Mouse (Mus musculus) cerebellum, adult 11-12 months (tissue): Measurements from ENCODE around the gene Gfy.
"Not testable (repeated sequence)": the region's sequence is repeated elsewhere in the genome, so short reads cannot be mapped to it uniquely, and the experiment has no call there.

ENCODE experiments used
- DNase-seq: peaks from one replicate; pipeline ENCODE4 v3.0.0; 2022

Gfy gene

DNA sequence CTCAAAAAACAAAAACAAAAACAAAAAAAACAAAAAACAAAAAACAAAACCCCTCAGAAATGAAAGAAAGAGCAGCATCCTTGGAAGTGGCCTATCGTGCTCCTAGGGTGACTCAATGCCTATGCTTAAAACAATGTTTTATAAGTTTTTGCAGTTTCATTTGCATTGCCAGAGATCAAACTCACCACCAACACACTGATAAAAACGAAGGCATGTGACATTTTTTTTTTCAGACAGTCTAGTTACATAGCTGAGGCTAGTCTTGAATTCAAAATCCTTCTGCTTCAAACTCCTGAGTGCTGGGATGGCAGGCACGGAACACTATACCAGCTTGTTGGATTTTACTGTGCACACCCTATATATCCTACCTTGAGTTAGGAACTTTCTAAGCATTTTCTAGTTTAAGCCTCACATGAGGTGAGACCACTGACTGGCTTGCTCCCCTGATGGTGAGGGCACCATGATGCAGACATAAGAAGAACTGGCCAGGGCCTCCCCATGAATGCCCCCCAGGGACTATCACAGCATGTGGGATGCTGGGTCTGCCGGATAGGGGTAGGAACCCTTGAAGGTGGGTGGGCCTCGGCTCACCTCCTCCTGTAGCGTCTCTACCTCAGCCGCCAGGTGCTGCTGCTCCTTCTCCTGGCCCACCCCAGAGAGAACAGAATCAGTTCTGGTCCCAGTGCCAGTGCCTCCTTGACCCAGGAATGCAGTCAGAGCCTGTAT lies 13.4 kb upstream of the Gfy start:
- DNase-seq: peak; percentile 70

DNA sequence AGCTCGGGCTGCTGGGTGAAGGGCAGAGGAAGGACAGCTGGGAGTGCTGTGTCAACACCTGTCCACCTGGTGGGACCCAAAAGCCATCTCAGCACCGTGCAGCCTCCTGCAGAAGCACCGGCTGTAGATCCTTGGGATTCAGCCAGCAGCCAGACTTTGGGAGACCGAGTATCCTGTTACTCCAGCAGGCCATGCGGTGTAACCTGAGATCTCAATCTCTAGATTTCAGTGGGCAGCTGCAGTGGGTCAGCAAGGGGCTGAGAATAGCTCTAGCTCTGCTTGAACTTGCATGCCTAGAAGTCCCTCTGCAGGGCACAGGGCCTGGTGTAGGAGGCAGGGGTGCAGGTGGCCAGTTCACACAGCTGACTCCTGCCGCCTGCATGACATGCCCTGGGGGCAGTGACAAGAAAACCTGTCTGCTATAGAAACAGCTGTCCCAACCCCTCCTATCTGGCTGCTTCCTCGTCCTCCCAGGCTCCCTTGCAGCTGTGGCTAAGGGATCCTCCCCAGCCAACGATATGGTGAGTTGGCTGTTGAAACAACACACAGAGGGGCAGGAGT lies 12.5 kb upstream of the Gfy start:
- DNase-seq: peak; percentile 92

DNA sequence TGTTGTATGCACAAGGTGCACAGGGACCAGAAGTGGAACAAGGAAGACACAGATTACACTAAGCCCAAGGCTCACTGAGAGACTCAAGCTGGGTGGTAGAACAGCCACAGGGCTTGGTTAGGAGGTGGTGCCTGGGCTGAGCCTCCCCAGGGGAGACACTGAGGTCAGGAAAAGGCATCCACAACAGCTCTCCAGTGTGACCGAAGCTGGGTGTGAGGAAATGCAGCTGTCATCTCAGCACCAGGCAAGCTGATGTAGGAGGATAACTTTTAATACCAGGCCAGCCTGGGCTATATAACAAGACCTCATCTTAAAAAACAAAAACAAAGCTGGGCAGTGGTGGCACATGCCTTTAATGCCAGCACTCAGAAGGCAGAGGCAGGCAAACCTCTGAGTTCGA lies 11.8 kb upstream of the Gfy start:
- no peak for DNase-seq

DNA sequence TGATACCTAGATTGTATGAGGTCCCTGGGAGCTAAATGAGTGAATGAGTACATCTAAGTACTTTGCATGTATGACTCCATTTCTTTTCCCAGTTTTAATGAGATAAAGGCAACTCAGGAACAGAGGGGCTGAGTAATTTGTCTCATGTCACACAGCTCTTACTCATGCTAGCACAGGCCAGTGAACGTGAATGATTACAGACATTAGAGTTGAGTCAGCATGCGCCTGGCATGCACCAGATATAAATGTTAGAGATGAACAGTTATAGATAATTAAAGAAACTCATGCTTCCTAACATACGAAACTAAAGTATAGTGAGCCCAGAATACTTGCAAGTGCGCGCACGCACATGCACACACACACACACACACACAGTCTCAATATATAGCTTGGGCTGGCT lies 10.8 kb upstream of the Gfy start:
- DNase-seq: no peak

DNA sequence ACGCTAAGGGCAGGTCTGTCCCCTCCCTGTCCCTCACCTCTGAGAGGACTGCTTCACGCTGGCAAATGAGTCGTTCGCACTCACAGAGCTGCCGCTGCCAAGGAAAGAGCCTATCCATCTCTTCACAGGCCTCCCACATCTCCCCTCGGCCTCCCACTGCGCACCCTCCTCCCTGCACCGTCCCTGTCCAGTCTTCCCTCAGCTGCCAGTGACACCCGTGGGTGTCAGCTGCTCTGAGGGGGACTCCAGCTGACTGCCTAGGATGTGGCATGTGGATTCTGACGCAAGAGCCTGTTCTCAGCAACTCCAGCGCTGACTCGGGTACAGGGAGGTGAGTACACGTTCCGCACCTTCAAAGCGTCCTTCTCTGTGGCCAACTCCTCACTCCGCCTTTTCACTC lies 10.2 kb upstream of the Gfy start:
- peak; percentile 61 for DNase-seq

DNA sequence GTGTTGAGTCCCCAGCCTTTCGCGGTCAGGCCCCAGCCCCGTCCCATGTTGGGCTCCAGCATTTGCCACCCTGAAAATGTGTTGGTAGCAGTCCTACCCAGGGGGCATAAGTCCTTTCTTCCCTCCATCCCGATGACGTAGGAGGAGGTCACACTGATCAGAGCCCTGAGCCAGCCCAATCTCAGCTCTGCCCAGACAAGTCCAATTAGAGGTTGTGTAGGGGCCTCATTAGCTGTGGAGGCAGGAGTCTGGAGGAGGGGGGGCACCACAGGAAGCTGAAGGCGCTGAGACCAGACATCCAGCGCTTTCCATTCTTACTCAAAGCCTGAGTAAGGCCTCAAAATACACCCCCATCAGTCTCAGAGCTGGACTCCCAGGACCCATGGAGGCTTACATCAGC lies 6.6 kb upstream of the Gfy start:
- DNase-seq: no peak

DNA sequence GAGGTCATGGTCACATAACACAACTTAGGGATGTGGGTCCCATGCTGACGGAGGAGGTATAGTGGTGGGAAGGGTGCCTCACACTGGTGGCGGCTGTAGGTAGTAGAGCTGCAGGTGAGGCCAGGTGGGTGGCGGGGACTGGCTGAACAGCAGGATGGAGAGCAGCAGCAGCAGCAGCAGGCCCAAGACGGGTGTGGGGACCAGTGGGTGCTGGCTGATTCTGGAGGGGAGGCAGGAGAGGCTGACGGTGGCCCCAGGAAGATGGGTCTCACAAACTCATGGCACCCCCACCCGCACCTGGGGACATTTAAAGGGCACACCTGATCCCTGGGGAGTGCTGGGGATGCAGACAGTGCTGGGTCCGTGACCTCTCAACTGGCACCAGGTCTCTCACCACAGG lies 4.3 kb upstream of the Gfy start:
- DNase-seq: peak; percentile 51

DNA sequence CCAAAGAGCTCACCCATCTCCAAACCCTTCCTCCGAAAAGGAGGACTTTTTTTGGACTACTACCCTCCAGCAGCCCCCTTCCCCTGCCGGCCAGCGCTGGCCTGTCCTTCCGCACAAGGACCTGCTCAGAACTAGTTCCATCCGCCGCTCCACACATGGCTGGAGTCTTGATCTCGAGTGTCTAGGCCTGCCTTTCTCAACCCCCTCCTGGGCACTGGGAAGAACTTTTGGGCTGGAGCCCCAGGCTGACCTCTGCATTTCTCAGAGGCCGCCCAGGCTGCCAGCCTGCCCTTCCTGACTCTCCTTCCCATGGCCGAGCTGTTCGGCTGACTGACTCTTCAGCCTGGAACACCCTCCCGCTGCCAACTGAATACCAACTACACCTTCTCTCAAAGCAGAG lies 3.2 kb upstream of the Gfy start:
- DNase-seq: peak; percentile 55

DNA sequence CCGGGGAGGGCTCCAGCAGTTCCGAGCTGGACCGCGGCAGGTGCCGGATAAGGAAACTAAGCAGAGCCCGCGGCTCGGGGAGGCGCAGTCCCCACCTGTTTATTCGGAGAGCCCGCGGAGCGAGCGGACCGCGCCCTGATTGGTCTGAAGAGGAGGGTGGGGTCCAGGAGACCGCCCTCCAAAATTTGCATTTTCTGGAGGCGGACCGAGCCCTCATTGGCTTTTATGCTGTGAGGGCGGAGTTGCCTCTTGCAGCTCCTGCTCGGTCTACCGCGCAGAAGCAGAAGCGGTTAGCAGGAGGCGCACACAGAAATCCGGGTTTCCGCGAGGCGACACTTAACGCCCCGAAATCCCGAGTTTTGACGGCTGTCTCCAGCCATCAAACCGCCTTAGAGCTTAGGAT lies 2.8 kb upstream of the Gfy start:
- DNase-seq: peak; percentile 91

DNA sequence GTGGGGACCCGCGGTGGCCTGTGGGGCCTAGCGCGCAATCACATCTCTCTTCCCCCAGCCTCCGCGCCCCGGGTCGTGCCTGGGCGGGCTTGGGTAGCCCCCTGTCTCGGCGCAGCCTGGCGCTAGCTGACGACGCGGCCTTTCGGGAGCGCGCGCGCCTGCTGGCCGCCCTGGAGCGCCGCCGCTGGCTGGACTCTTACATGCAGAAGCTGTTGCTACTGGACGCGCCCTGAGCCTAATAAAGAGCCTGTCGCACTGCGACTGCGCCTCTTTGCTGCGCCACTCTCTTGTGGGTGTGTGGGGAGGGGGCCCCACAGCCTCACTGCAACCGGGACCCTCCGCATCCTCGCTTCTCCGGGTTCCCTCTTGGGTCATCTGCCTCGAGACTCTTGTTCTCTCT lies 2.2 kb upstream of the Gfy start:
- DNase-seq: peak; percentile 62

DNA sequence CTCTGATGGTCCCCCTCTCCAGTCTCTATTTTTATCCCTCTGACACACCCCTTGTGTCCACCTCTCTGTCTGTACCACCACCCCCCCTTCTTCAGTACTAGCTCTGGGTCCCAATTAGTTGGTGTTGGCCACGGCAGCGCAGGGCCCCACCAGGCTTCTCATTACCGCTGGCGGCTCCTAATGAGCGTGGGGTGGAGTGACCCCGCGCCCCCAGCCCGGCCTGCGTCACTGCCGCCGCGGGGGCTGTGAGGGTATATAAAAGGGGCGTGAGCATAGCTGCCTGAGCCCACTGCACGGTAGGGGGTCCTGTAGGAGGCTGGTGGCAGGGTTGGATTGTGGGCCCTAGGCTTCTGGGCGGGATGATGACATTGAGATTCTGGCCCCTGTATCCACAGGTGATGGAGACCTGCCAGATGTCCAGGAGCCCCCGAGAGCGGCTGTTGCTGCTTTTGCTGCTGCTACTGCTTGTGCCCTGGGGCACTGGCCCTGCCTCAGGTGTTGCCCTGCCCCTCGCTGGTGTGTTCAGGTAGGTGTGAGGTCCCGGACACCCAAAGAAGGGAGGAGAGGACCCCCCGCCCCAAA lies 1.6 kb upstream of the Gfy start, which contains the start of gene Pth2:
TSS of gene Pth2 (plus strand) at position 100 of the 582 bp plus-strand sequence.
- DNase-seq: peak; percentile 71

DNA sequence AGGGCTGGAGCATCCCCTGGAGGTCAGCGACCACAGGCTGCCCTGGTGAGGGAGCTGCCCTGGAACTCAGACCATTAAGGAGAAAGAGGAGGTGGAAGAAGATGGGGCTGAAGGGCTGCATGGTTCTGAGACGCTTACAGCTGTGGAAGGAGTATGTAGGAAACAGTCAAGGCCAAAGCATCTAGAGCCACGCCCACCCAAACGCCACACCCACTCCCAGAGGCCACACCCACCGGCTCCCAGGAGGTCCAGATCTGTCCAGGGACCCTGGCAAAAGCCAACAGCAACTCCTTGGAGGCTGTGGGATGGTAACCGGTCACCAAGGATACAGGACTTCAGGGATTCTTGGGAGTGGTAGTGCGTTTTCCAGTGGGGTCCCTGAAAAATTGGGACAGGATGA lies 819 bp downstream of the Gfy start:
- no peak for DNase-seq

DNA sequence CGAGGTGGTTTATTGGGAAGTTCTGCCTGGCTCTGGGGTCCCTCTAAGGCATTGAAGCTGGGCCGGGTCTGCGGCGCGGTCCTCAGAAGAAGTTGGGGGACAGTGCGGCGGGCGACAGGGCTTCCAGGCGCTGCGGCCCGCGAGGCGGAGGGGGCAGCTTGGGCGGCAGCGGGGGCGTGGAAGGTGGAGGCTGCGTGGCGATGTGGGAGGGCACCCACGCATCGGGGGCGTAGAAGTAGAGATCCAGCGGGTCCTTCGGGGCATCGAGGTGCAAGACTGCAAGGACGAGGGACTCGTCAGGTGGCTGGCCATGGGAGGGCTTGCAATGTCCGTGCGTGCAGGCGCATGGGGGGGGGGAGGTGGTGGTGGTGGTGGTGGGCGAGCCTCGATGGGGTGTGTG lies 3.0 kb downstream of the Gfy start:
- DNase-seq: no peak

DNA sequence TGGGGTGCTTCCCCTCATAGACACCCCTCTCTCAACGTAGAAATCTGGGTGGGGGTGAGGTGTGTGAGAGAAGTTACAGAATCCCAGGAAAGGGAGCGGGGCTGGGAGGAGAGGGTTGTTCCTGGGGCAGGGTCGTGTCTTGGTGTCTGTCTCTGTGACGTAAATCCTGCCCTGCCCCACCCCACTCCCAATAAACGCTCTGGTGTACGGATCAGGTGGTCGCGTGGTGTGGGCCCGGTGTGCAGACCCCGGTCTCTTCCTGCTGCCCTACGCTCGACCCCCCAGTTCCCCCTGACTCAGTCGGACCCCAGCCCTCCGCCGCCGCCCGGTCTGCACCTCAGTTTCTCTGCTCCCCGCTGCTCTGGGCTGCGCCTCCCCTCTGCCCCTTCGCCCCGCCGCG lies 3.4 kb downstream of the Gfy start:
- DNase-seq: no peak

DNA sequence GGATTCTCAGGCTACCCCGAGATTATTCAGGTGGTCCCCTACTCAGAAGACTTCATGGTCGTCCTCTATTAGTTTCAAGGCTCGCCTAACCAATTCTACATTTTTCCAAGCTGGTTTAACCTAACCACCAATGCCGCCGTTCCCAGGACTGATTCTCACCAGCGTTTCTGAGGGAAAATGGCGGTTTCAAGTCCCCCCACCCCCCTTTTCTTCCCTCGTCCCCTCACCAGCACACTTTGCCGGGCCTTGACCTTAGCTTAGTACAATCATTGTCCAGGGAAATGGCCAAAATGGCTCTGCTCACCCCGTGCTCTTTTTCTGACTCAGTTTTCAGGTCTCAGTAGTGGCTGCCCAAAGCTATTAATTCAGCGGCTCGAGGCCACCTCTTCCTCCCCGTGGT lies 4.0 kb downstream of the Gfy start:
- no peak for DNase-seq

DNA sequence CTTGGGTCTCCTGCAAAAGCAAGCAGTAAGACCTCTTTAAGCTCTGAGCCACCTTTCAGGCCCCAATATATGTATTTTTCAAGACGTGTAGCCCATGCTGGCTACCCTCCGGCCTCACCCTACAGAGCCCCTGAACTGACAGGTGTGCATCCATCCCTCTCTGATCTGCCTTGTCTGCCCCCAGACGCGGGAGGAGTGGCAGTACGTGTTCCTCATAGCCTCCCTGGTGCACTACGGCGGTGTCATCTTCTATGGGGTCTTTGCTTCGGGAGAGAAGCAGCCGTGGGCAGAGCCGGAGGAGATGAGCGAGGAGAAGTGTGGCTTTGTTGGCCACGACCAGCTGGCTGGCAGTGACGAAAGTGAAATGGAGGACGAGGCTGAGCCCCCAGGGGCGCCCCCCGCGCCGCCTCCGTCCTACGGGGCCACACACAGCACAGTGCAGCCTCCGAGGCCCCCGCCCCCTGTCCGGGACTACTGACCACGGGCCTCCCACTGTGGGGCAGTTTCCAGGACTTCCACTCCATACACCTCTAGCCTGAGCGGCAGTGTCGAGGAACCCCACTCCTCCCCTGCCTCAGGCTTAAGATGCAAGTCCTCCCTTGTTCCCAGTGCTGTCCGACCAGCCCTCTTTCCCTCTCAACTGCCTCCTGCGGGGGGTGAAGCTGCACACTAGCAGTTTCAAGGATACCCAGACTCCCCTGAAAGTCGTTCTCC lies 4.6 kb downstream of the Gfy start:
- no peak for DNase-seq

DNA sequence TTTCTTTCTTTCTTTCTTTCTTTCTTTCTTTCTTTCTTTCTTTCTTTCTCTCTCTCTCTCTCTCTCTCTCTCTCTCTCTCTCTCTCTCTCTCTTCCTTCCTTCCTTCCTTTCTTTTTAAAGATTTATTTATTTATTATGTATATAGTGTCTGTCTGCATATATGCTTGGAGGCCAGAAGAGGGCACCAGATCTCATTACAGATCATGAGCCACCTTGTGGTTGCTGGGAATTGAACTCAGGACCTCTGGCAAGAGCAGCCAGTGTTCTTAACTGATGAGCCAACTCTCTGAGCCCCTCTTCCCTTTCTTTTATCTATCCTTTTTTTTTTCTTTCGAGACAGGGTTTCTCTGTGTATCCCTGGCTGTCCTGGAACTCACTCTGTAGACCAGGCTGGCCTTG lies 5.6 kb downstream of the Gfy start:
- DNase-seq: not testable (repeated sequence)

DNA sequence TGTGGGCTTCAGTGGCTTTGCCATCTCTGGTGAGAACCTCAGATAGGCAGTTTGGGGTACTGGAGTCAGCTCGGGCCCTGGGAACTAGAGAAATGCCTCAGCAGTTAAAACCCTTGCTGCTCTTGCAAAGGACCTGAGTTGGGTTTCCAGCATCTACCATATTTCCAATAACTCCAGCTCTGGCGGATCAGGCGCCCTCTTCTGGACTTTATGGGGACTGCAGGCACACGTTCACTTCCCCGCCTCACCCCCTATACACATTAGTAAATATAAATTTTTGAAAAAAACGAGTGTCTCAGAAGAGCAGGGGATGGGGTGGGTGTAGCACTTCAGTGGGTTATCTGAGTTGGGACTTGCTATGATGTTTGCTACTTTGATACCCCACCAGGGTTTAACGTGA lies 6.4 kb downstream of the Gfy start:
- DNase-seq: no peak

DNA sequence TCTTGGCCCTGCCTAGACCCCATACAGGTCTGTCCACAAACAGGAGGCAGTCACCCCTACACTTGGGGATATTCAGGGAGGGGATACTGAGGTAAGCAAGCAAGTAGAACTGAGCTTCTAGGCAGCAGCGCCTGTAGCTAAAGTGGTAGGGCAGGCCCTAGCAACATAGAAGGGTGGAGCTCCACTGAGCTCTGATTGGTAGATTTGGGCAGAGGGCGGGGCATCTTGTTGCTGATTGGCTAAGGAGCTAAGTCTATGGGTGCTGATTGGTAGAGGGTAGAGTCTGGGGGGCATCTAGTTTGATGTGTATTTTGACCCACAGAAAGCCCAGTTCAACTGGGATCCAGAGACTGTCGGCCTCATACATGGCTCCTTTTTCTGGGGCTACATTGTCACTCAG lies 9.9 kb downstream of the Gfy start:
- peak; percentile 83 for DNase-seq

DNA sequence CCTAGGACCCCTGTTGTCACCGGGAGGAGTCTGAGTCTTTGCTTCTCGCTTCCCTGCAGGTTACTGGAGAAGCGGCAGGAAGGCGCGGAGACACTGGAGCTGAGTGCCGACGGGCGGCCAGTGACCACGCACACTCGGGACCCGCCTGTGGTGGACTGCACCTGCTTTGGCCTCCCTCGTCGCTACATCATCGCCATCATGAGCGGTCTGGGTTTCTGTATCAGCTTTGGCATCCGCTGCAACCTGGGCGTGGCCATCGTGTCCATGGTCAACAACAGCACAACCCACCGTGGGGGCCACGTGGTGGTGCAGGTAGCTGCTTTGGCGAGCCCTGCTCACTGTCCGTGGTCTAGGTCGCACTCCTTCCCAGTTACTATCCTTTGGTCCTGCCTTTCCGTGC lies 10.7 kb downstream of the Gfy start:
- peak; percentile 85 for DNase-seq

DNA sequence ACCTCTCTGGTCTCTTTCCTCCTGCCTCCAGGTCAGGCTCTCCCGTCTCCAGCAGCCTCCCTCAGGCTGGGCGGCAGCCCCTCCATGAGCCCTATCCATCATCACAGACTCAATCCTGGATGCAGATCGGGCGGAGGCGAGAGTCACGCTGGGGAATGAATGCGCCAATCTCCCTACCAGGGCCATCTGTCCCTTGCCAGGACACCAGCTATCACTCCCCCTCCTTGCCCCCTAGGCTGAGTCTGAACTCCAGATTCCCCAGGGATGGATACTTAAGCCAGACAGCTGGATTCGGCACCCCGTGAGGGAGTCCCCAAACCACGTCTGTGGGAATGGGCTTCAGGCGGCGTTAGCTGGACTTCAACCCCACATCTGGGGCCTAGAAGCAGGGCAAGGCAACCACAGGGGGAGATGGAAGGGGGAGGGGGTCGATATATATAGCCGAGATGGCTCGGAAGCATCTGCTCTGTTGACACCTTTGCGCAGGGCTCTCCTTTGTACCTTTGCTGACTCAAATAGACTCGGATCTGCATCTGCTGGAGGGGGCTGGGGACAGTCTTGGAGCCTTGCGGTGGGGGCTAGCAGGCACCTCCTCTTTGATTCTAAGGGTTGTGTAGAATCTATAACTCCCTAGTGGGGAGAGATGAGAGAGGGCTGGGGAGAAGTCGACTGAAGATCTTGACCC lies 11.5 kb downstream of the Gfy start:
- peak; percentile 88 for DNase-seq

DNA sequence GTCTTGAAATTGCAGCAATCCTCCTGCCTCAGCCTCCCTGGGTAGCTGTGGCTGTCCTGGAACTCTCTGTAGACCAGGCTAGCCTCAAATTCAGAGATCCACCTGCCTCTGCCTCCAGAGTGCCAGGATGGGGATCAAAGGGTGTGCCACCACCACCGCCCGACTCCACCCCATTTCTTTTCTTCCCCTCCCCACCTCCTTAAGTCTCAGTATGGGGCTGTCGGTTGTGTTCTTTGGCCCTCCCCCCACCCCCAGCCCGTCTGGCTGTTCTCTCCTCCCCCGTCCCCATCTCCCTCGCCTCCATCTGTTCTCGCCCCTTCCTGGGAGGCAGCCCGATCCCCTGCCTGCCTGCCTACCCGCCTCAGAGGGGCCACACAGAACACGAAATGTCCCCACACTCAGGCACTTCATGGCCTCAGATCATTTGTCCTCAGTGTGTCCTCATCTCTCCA lies 12.4 kb downstream of the Gfy start:
- peak; percentile 81 for DNase-seq

DNA sequence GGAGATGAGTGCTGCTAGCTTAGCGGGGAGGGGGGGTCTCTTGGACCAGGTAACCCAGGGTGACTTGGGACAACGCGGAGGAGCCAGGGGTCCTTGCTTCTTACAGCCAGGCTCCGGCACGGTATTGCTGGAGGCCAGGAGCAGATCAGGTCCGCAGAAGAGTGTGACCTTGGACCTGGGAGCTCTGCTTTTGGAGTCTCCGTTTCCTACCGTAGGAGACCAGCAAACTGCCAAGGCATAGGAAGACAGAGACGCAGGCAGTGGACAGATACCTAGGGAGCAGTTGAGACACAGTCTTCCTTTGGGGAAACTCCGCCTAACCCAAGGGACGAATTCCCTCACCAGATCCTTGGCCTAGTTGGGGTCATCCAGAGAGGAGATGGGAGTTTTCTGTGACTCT lies 13.7 kb downstream of the Gfy start:
- peak; percentile 67 for DNase-seq
